Mouse (Mus musculus) liver, postnatal 0 days (tissue): ENCODE data around the gene St6galnac5.

ENCODE experiments used
- CTCF ChIP-seq: sonication (generic); IDR thresholded peaks from 2 replicates; pipeline ENCODE4 v1.5.1; 2016; ENCODE audit warnings: antibody characterized with exemption, low read depth
- EP300 ChIP-seq: IDR thresholded peaks from 2 replicates; pipeline ENCODE4 v1.6.1; 2016; ENCODE audit warnings: antibody characterized with exemption, low read depth, mild to moderate bottlenecking

GRCm38 (mm10) chr3:152767485-152767884 lies 214.6 kb downstream of the St6galnac5 start:
- TF ChIP-seq CTCF (no peak), EP300 (no peak)
